Mouse (Mus musculus) ES-E14 (cell line): Measurements from ENCODE around the gene Tfcp2l1. TPM values are rescaled to one million over a fixed set of nuclear protein-coding genes. Genes with fewer than 3 reads are reported as not detected.

Source experiments
- DNase-seq: peaks from one replicate; pipeline ENCODE4 v3.0.0-alpha.2; 2013; ENCODE audit warnings: low read depth, low spot score
- H3K27ac ChIP-seq: 2 replicates; pipeline ENCODE4 v1.5.1; 2012; ENCODE audit warnings: low read depth, mild to moderate bottlenecking, low read length, moderate library complexity, mixed read lengths; ENCODE audit not compliant: poor library complexity, insufficient read depth, severe bottlenecking
- H3K36me3 ChIP-seq: 2 replicates; pipeline ENCODE4 v1.6.1; 2012; ENCODE audit warnings: mild to moderate bottlenecking, low read length, moderate library complexity, mixed read lengths; ENCODE audit not compliant: control insufficient read depth, poor library complexity, insufficient read depth, severe bottlenecking
- H3K4me1 ChIP-seq, 2 experiments: fragments of 150-350 bp in 1 of 2; sonication (generic) in 1 of 2; 2 replicates each; pipeline ENCODE4 v1.6.1; 2012; ENCODE audit warnings: low read length in 2 of 2, mild to moderate bottlenecking in 1 of 2, mixed read lengths in 1 of 2; ENCODE audit not compliant: control insufficient read depth in 2 of 2, insufficient read depth in 2 of 2, poor library complexity in 1 of 2
- H3K4me3 ChIP-seq, 2 experiments: fragments of 150-350 bp in 1 of 2; sonication (generic) in 1 of 2; 2 replicates each; pipeline ENCODE4 v1.5.1; 2012; ENCODE audit warnings: low read length in 2 of 2, low read depth in 1 of 2, mild to moderate bottlenecking in 1 of 2, mixed read lengths in 1 of 2; ENCODE audit not compliant: insufficient read depth in 1 of 2, poor library complexity in 1 of 2, severe bottlenecking in 1 of 2
- H3K9ac ChIP-seq: 2 replicates; pipeline ENCODE4 v1.6.1; 2012; ENCODE audit warnings: low read depth, mild to moderate bottlenecking, low read length, mixed read lengths; ENCODE audit not compliant: poor library complexity, insufficient read depth, severe bottlenecking
- H3K9me3 ChIP-seq: fragments of 150-350 bp; sonication (generic); 2 replicates; pipeline ENCODE4 v1.6.1; 2012; ENCODE audit warnings: low read depth, mild to moderate bottlenecking, low read length; ENCODE audit not compliant: control insufficient read depth, insufficient read depth
- CHD2 ChIP-seq: IDR thresholded peaks from 2 replicates; pipeline ENCODE4 v1.6.1; 2014; ENCODE audit warnings: mild to moderate bottlenecking, low read depth, low read length, inconsistent platforms
- HCFC1 ChIP-seq: IDR thresholded peaks from 2 replicates; pipeline ENCODE4 v1.6.1; 2012; ENCODE audit warnings: low read length, inconsistent platforms, borderline replicate concordance; ENCODE audit not compliant: insufficient read depth
- MAFK ChIP-seq: IDR thresholded peaks from 2 replicates; pipeline ENCODE4 v1.6.1; 2014; ENCODE audit warnings: mild to moderate bottlenecking, low read depth, low read length, inconsistent platforms; ENCODE audit not compliant: insufficient read depth
- ZC3H11A ChIP-seq: IDR thresholded peaks from 2 replicates; pipeline ENCODE4 v1.6.1; 2012; ENCODE audit warnings: low read depth, mild to moderate bottlenecking, inconsistent platforms, low read length, borderline replicate concordance
- ZNF384 ChIP-seq: IDR thresholded peaks from 2 replicates; pipeline ENCODE4 v1.6.1; 2012; ENCODE audit warnings: low read depth, low read length, inconsistent platforms
- in situ Hi-C, 2 experiments: fragments of 600-800 bp; cut with MboI; formaldehyde crosslinking; loops; one replicate each; pipeline ENCODE4 v1.15.1; 2025; ENCODE audit warnings: low sequenced_read_pairs in 2 of 2, inconsistent platforms in 1 of 2; ENCODE audit not compliant: unreplicated experiment in 2 of 2
- total RNA-seq: library from RNA; depleted of rRNA; stranded (reverse); fragments of 300-350 nt; gene quantifications from 2 replicates; pipeline ENCODE4 v1.2.3, GENCODE M21; 2012

Tfcp2l1 gene
- total RNA-seq, 1 experiment: 36.0 TPM

DNA sequence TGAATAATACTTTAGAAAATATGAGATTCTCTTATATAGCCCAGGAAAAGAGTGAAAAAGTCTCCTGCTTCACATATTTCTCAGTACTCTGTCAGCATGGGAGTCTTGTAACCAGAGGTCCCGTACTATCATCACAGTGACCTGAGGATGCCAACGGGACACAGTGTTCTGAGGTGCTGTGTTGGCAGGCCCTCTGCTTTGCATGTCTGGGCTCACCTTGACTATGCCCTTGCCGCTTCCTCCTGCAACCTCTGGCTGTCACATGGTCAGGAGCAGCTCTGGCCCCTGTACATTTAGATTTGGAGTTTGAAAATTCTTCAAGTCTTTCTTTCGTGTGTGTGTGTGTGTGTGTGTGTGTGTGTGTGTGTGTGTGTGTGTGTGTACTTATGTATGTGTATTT lies 34.8 kb upstream of the Tfcp2l1 start:
- in situ Hi-C loops: no loop called here

DNA sequence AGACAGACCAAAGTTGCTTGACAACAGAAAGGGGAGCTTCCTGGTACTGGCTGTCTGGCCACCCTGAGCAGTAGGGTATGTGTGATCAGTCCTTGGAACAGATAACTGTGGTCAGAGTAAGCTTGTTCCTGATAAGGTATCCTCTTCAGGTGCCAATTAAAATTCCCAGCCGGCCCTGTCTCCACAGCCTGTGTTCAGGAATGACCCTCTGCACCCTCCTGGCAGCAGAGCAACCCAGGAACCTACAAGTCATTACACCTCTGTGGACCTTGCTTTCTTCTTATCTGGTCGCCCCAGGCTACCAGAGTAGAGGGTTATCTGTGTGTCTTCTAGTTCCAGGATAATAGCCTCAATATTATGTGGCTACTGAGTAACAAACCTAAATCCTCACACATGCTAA lies 32.4 kb upstream of the Tfcp2l1 start:
- Histone ChIP-seq H3K4me1 (0 out of 4 replicates have a peak, but pooled peaks cover 0 to 1% of the 10 kb centered on the region in 2 experiments), H3K4me3 (no peak overlapping the region), H3K9me3 (no peaks in the 10 kb centered on the region), H3K9ac (no peak overlapping the region), H3K36me3 (peaks cover 17% of the 10 kb centered on the region), H3K27ac (no peak overlapping the region)
- TF ChIP-seq ZC3H11A: no peak
- TF ChIP-seq MAFK: no peak
- in situ Hi-C loops: no loop called here
- no peak for DNase-seq

More for the DNA sequence above, 34.8 kb upstream of the Tfcp2l1 start:
- Histone ChIP-seq H3K4me1 (peaks cover 1 to 3% of the 10 kb centered on the region in 2 experiments; a peak in 1 of 4 replicates), H3K4me3 (no peak overlapping the region), H3K27ac (no peak overlapping the region), H3K9ac (no peak overlapping the region), H3K9me3 (no peaks in the 10 kb centered on the region), H3K36me3 (peaks cover 5% of the 10 kb centered on the region; the same call in 1 of the 2 replicates)
- TF ChIP-seq ZC3H11A (no peak), MAFK (no peak), CHD2 (no peak), HCFC1 (no peak), ZNF384 (no peak)
- DNase-seq: no peak

DNA sequence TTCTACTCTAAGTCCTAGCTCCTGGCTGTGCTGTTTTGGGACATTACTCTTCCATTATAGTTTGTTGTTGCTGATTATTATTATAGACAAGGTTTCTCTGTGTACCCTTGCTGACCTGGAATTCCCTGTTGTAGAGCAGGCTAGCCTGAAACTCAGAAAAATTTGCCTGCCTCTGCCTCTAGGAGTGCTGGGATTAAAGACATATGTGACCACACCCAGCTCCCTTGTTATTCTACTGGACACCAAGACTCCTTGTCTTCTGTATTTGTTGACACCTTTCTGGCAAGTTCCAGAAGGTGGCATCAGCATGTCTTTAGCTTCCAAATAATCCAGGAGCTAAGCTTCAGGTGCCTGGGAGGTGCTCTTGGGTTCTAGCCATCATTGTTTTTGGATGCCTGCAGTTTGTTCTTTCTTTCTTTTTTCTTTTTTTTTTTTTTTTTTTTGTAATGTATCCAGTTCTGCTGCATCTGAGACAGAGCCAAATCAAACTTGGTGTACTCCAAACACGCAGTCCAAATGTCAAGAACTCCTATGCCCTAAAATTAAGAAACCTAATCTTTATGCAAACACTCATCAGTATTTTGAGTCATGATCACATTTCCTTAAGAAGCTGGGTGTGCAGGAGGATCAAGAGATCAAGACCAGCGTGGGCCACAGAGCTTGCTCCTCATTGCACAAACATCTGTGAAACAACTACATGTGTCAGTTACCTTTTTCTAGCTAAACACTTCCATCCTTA lies 30.1 kb upstream of the Tfcp2l1 start:
- Histone ChIP-seq H3K9ac (no peak overlapping the region), H3K9me3 (no peaks in the 10 kb centered on the region), H3K27ac (no peak overlapping the region), H3K4me3 (no peak overlapping the region), H3K36me3 (peaks cover 22% of the 10 kb centered on the region), H3K4me1 (0 out of 4 replicates have a peak, but pooled peaks cover 0 to 1% of the 10 kb centered on the region in 2 experiments)
- no peak for DNase-seq
- in situ Hi-C loops: no loop called here
- TF ChIP-seq CHD2 (no peak), HCFC1 (no peak), ZNF384 (no peak), MAFK (no peak), ZC3H11A (no peak)

DNA sequence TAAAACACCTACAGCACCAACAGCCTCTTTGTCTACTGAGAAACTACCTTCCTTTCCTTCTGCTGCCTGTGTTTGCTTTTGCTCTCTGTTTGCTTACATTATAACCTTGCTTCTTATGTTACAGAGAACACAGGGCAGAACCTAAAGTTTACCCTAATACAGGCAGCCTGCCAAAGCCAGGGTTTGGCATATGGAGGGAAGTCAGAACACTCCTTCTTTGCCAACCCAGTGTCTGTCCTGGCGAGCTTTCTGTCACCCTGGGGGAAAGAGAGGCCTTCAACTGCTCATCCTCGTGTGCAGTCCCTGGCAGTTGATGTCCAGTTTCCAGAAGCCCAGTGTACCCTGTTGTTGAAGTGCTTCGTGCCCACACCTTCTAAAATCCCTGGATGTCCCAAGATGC lies 29.4 kb upstream of the Tfcp2l1 start:
- H3K9me3 ChIP-seq: no peaks in the 10 kb centered on the region
- no peak overlapping the region for H3K27ac ChIP-seq
- peaks cover 28% of the 10 kb centered on the region for H3K36me3 ChIP-seq
- H3K4me3 ChIP-seq: no peak overlapping the region
- H3K4me1 ChIP-seq: 0 out of 4 replicates have a peak, but pooled peaks cover 0 to 1% of the 10 kb centered on the region in 2 experiments
- H3K9ac ChIP-seq: no peak overlapping the region
- no peak for TF ChIP-seq HCFC1
- TF ChIP-seq ZC3H11A: no peak
- TF ChIP-seq MAFK: no peak
- TF ChIP-seq CHD2: no peak
- TF ChIP-seq ZNF384: no peak
- DNase-seq: no peak
- in situ Hi-C loops: no loop called here

DNA sequence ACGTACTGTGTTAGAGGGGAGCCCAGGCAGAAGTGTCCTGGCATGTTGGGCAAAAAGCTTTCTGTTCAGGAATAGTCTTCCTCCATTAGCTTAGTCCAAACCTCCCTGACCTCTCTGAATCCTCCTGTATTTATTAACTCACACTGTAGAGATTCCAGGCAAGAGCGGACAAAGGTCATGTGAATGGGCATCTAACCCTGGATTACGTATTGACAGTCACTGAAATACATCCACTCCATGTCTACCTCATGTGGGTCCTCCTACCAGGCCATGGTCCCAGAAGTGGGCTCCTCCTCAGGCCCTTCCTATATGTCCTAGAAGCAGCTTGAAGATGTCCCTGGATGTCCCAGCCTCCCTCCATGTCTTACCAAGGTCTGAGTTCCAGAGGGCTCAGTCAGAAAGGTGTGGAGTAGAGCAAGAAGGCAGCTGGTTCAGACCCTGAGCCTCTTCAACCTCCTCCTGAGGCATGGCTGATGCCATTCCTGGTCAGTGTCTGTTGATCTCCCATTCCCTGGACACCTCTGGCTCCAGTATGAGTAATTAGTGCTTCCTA lies 14.0 kb upstream of the Tfcp2l1 start:
- no peaks in the 10 kb centered on the region for H3K36me3 ChIP-seq
- no peaks in the 10 kb centered on the region for H3K4me1 ChIP-seq
- no peak for DNase-seq
- in situ Hi-C loops: no loop called here
- H3K27ac ChIP-seq: no peak overlapping the region
- H3K4me3 ChIP-seq: no peak overlapping the region
- H3K9me3 ChIP-seq: no peaks in the 10 kb centered on the region
- no peak for TF ChIP-seq CHD2
- no peak for TF ChIP-seq ZNF384
- no peak for TF ChIP-seq ZC3H11A
- no peak for TF ChIP-seq HCFC1
- TF ChIP-seq MAFK: no peak
- H3K9ac ChIP-seq: no peak overlapping the region
